Mouse (Mus musculus): ENCODE results near the gene Kcnt2.

GRCm38 (mm10) chr1:140339368-140339767 is 93.4 kb downstream of the Kcnt2 start:
- no peak for TF ChIP-seq CTCF (conservative IDR thresholded peaks at IDR 0.05; ENCODE audit: insufficient read depth, insufficient read length, low read depth, low read length)
- TF ChIP-seq POLR2A (IDR thresholded peaks at IDR 0.05; ENCODE audit: low read depth, low read length): no peak

Data from kidney, adult 2 months (tissue).